Mouse (Mus musculus): ENCODE measurements around the gene Gm45062. TPM values are rescaled to one million over a fixed set of nuclear protein-coding genes. Genes with fewer than 3 reads are reported as not detected.

Gene Gm45062
- polyA plus RNA-seq, 1 experiment = not detected

GRCm38 (mm10) chr6:8339453-8339852 lies 80.2 kb downstream of the Gm45062 start:
- WGBS = 95% methylated on average over 6 of the region's 6 CpGs

DNA sequence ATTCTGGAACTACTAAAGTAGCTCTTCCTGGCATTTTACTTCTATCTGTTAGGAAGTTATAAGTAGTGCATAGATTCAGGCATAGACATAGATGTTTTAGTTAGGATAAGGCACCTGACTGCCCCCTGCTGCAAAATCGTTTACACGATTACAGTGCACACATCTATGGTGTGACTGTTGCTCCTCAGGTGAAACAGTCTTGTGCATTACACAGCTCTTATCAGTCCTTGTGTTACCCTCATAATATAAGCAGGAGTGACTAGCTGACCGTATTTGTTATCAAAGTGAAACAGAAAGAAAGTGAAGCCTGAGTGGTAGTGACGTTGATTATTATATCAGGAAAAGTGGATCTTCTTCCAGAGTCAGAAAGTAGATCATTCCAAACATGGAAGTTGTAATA lies 84.0 kb downstream of the Gm45062 start:
- H3K27ac ChIP-seq (ENCODE audit: insufficient read depth, low read depth, low read length) = no peak overlapping the region
- WGBS = 94% methylated on average over 4 of the region's 4 CpGs
- no peak for TF ChIP-seq POLR2A (IDR thresholded peaks at IDR 0.05; ENCODE audit: insufficient read depth, low read depth, low read length)
- TF ChIP-seq CTCF (IDR thresholded peaks at IDR 0.05; ENCODE audit: insufficient read depth, low read depth, low read length) = no peak

More at GRCm38 (mm10) chr6:8339453-8339852, 80.2 kb downstream of the Gm45062 start:
- no peak for TF ChIP-seq POLR2A (IDR thresholded peaks at IDR 0.05; ENCODE audit: insufficient read depth, low read depth, low read length)
- TF ChIP-seq CTCF (IDR thresholded peaks at IDR 0.05; ENCODE audit: insufficient read depth, low read depth, low read length) = no peak
- H3K4me1 ChIP-seq (ENCODE audit: control insufficient read depth, insufficient read depth, low read length) = no peaks in the 10 kb centered on the region
- no peak overlapping the region for H3K27ac ChIP-seq (ENCODE audit: insufficient read depth, low read depth, low read length)
- no peak overlapping the region for H3K4me3 ChIP-seq (ENCODE audit: insufficient read depth, low read depth, low read length)

GRCm38 (mm10) chr6:8345219-8345856 lies 86.1 kb downstream of the Gm45062 start:
- H3K27ac ChIP-seq (ENCODE audit: insufficient read depth, low read depth, low read length) = no peak overlapping the region
- no peak for TF ChIP-seq CTCF (IDR thresholded peaks at IDR 0.05; ENCODE audit: insufficient read depth, low read depth, low read length)
- WGBS = 69% methylated on average over 5 of the region's 5 CpGs
- no peak overlapping the region for H3K4me3 ChIP-seq (ENCODE audit: insufficient read depth, low read depth, low read length)
- H3K4me1 ChIP-seq (ENCODE audit: control insufficient read depth, insufficient read depth, low read length) = no peaks in the 10 kb centered on the region

More for the DNA sequence above, 84.0 kb downstream of the Gm45062 start:
- Histone ChIP-seq H3K4me1 (ENCODE audit: control insufficient read depth, insufficient read depth, low read length) (no peaks in the 10 kb centered on the region), H3K4me3 (ENCODE audit: insufficient read depth, low read depth, low read length) (no peak overlapping the region)

DNA sequence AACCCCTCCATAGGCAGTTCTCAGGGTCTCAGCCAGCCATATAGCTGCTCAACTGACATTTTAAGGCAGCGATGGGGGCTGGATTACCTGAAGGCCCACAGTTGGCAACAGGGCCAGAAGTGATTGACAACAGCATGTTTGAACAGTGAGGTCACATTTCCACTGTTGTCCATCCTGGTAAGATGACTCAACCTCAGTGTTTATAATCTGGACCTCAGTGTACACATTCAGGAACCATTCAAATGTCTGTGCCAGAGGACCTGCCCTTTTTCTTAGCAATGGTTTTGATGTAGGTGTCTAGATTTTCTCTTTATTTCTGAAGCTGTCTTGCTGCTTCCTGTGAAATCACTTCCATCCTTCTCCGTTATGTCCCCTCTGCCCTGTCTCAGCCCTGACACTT lies 87.9 kb downstream of the Gm45062 start:
- H3K27ac ChIP-seq (ENCODE audit: insufficient read depth, low read depth, low read length) = no peak overlapping the region
- TF ChIP-seq POLR2A (IDR thresholded peaks at IDR 0.05; ENCODE audit: insufficient read depth, low read depth, low read length) (no peak), CTCF (IDR thresholded peaks at IDR 0.05; ENCODE audit: insufficient read depth, low read depth, low read length) (no peak)
- H3K4me3 ChIP-seq (ENCODE audit: insufficient read depth, low read depth, low read length) = no peak overlapping the region
- H3K4me1 ChIP-seq (ENCODE audit: control insufficient read depth, insufficient read depth, low read length) = no peaks in the 10 kb centered on the region
- WGBS = 94% methylated on average over 2 of the region's 2 CpGs

DNA sequence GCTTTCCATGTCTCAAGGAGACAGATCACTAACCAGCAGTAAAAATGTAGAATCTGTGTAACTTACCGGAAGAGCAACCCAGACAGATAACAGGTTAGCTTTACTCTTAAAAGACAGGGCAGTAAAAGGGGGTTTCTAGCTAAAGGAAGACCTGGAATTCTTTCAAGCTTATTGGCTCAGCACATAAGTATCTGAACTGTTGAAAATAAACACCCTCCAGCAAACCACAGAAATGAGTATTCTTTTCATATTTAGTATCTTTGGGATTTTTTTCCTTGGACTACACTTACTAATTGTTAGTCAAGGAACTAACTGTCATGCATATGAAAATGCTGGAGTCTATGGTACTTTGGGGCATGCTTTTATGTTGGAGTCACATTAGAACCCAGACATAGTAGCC lies 89.1 kb downstream of the Gm45062 start:
- H3K4me1 ChIP-seq (ENCODE audit: control insufficient read depth, insufficient read depth, low read length) = no peaks in the 10 kb centered on the region
- WGBS = 97% methylated on average over 1 of the region's 1 CpGs
- H3K4me3 ChIP-seq (ENCODE audit: insufficient read depth, low read depth, low read length) = no peak overlapping the region
- H3K27ac ChIP-seq (ENCODE audit: insufficient read depth, low read depth, low read length) = no peak overlapping the region
- TF ChIP-seq CTCF (IDR thresholded peaks at IDR 0.05; ENCODE audit: insufficient read depth, low read depth, low read length) (no peak), POLR2A (IDR thresholded peaks at IDR 0.05; ENCODE audit: insufficient read depth, low read depth, low read length) (no peak)

GRCm38 (mm10) chr6:8349060-8349670 lies 89.9 kb downstream of the Gm45062 start:
- H3K27ac ChIP-seq (ENCODE audit: insufficient read depth, low read depth, low read length) = no peak overlapping the region
- H3K4me1 ChIP-seq (ENCODE audit: control insufficient read depth, insufficient read depth, low read length) = peaks cover 5% of the 10 kb centered on the region; the same call in 1 of the 2 replicates
- no peak overlapping the region for H3K4me3 ChIP-seq (ENCODE audit: insufficient read depth, low read depth, low read length)
- 94% methylated on average over 2 of the region's 2 CpGs for WGBS
- TF ChIP-seq CTCF (IDR thresholded peaks at IDR 0.05; ENCODE audit: insufficient read depth, low read depth, low read length) (no peak), POLR2A (IDR thresholded peaks at IDR 0.05; ENCODE audit: insufficient read depth, low read depth, low read length) (no peak)

DNA sequence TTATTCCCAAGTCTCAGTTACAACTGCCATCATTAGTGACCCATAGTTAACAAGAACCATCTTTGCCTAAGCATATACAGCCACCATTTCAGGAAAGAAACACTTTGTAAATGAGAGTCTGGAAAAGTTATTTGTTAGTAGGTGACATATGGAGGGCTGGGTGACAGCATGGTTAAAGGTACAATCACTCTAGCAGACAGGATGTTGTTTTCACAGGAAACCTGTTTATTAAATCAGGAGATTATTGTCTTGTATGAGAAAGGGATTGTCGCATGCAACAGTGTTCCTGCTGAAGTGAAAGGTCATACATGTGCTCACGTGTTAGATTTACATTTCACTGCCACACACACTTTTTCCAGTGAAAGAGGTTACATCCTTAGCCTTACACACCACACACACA lies 92.3 kb downstream of the Gm45062 start:
- no peak for TF ChIP-seq CTCF (IDR thresholded peaks at IDR 0.05; ENCODE audit: insufficient read depth, low read depth, low read length)
- TF ChIP-seq POLR2A (IDR thresholded peaks at IDR 0.05; ENCODE audit: insufficient read depth, low read depth, low read length) = no peak
- Histone ChIP-seq H3K4me3 (ENCODE audit: insufficient read depth, low read depth, low read length) (no peak overlapping the region), H3K4me1 (ENCODE audit: control insufficient read depth, insufficient read depth, low read length) (peaks cover 5% of the 10 kb centered on the region; the same call in 1 of the 2 replicates), H3K27ac (ENCODE audit: insufficient read depth, low read depth, low read length) (no peak overlapping the region)
- WGBS = 92% methylated on average over 2 of the region's 2 CpGs

DNA sequence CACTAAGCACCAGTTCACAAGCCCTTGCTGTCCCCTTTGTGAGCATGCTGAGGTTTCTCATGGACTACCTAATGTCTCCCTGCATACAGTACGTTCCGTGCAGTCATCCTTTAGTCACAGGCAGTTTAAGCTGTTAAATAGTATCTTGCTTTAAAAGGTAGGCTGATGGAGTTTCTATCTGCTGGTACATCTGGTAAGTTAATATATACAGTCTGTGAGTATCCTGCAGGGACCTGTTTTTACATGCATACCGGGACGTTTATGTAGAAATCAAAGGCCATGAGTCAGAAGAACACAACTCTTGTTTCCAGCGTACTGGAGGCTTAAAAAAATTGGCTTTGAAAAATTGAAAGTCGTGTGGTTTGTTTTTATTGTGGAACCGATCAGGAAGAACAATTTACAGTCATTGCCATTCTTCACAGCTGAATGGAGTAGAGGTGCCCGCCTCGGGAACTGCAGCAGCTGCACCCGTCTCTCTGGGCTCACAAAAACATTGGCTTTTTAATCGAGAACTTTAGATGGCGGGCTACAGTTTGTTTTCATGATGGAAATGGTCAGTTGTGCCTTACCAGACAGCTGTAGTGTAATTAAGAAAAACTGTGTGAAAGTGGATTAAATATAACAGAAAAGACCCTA lies 93.4 kb downstream of the Gm45062 start:
- no peak overlapping the region for H3K27ac ChIP-seq (ENCODE audit: insufficient read depth, low read depth, low read length)
- H3K4me1 ChIP-seq (ENCODE audit: control insufficient read depth, insufficient read depth, low read length) = peaks cover 5% of the 10 kb centered on the region; the same call in 1 of the 2 replicates
- 18% methylated on average over 12 of the region's 12 CpGs for WGBS
- TF ChIP-seq CTCF (IDR thresholded peaks at IDR 0.05; ENCODE audit: insufficient read depth, low read depth, low read length) (no peak), POLR2A (IDR thresholded peaks at IDR 0.05; ENCODE audit: insufficient read depth, low read depth, low read length) (no peak)
- no peak overlapping the region for H3K4me3 ChIP-seq (ENCODE audit: insufficient read depth, low read depth, low read length)

DNA sequence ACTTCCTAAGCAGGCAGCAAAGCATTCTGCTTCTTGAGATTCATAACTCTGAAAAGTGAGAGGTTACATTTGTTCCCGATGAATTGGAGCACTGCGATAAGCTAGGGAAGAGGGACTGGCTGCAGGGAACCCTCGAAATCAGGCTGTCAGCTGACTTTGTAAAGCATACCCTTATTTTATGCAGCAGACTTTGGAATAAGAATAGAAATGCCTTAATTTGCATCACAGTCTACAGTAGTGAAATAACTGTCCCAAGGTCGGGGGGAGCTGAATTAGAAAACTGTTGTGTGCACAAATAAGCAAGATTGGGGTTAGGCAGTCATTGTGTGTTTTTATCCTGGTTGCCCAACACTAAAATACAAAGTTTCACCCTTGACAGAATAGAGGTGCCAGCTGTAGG lies 94.2 kb downstream of the Gm45062 start:
- Histone ChIP-seq H3K4me3 (ENCODE audit: insufficient read depth, low read depth, low read length) (no peak overlapping the region), H3K4me1 (ENCODE audit: control insufficient read depth, insufficient read depth, low read length) (peaks cover 5% of the 10 kb centered on the region; the same call in 1 of the 2 replicates), H3K27ac (ENCODE audit: insufficient read depth, low read depth, low read length) (no peak overlapping the region)
- TF ChIP-seq POLR2A (IDR thresholded peaks at IDR 0.05; ENCODE audit: insufficient read depth, low read depth, low read length) (no peak), CTCF (IDR thresholded peaks at IDR 0.05; ENCODE audit: insufficient read depth, low read depth, low read length) (no peak)
- 19% methylated on average over 4 of the region's 4 CpGs for WGBS
